Mouse (Mus musculus) embryonic facial prominence, embryonic 11.5 days (tissue): ENCODE measurements around the gene Asb11. TPM values are rescaled to one million over a fixed set of nuclear protein-coding genes. Genes with fewer than 3 reads are reported as not detected.
A peak's percentile ranks its signal among the peaks of the same experiment; 100 is the strongest.

Experiments used
- ATAC-seq: fragments of 200-750 bp; cut with Nextera tagmentation; replicated peaks from 2 replicates; pipeline ENCODE4 v1.8.0; 2017; ENCODE audit warnings: low read depth; ENCODE audit not compliant: insufficient number of reproducible peaks, low FRiP score, low TSS enrichment
- DNase-seq: peaks from one replicate; pipeline ENCODE4 v3.0.0-alpha.2; 2015; ENCODE audit warnings: low spot score
- H3K27ac ChIP-seq: fragments of 300-500 bp; sonication (generic); replicated peaks from 2 replicates; pipeline ENCODE4 v1.5.1; 2014; ENCODE audit warnings: mild to moderate bottlenecking, low read depth, low read length, control low read depth
- H3K27me3 ChIP-seq: fragments of 300-500 bp; sonication (generic); 2 replicates; pipeline ENCODE4 v1.6.1; 2014; ENCODE audit warnings: mild to moderate bottlenecking, low read length, moderate library complexity, mixed read lengths; ENCODE audit not compliant: control insufficient read depth, insufficient read depth
- H3K36me3 ChIP-seq: fragments of 300-500 bp; sonication (generic); replicated peaks from 2 replicates; pipeline ENCODE4 v1.6.1; 2014; ENCODE audit warnings: low read depth, mild to moderate bottlenecking, low read length, moderate library complexity, mixed read lengths; ENCODE audit not compliant: control insufficient read depth, insufficient read depth
- H3K4me1 ChIP-seq: fragments of 300-500 bp; sonication (generic); 2 replicates; pipeline ENCODE4 v1.6.1; 2014; ENCODE audit warnings: low read length, mixed read lengths; ENCODE audit not compliant: control insufficient read depth, insufficient read depth
- H3K4me2 ChIP-seq: fragments of 300-500 bp; sonication (generic); 2 replicates; pipeline ENCODE4 v1.6.1; 2014; ENCODE audit warnings: low read depth, mild to moderate bottlenecking, control low read depth, low read length, moderate library complexity
- H3K4me3 ChIP-seq: fragments of 300-500 bp; sonication (generic); 2 replicates; pipeline ENCODE4 v1.5.1; 2014; ENCODE audit warnings: low read depth, low read length, control low read depth
- H3K9ac ChIP-seq: fragments of 300-500 bp; sonication (generic); replicated peaks from 2 replicates; pipeline ENCODE4 v1.6.1; 2014; ENCODE audit warnings: mild to moderate bottlenecking, control low read depth, low read length
- H3K9me3 ChIP-seq: fragments of 300-500 bp; sonication (generic); replicated peaks from 2 replicates; pipeline ENCODE4 v1.6.1; 2016; ENCODE audit warnings: mild to moderate bottlenecking, low read length, inconsistent platforms, mixed read lengths; ENCODE audit not compliant: control insufficient read depth
- WGBS: fragments of 180-500 bp; shearing (Covaris S2); extraction: QIAGEN DNeasy Blood & Tissue Kit; methylation state at CpG from one replicate; pipeline ENCODE4 v1.1.7; 2014; 5-methylcytosine and 5-hydroxymethylcytosine counted together
- polyA plus RNA-seq: library from polyadenylated mRNA; unstranded; fragments of >200 nt; fragmentation: Nextera tagmentation; extraction: Ambion mirVana; gene quantifications from 2 replicates; pipeline ENCODE4 v1.2.1, GENCODE M21; 2014

Asb11 gene
- polyA plus RNA-seq, 1 experiment from 2014 or later = not detected

GRCm38 (mm10) chrX:164446106-164446551, 9.3 kb downstream of the Asb11 start:
- WGBS = 76% methylated on average over 10 of the region's 10 CpGs
- Histone ChIP-seq H3K27ac (no peak overlapping the region), H3K36me3 (no peaks in the 10 kb centered on the region), H3K4me1 (no peaks in the 10 kb centered on the region), H3K9me3 (no peaks in the 10 kb centered on the region), H3K4me2 (no peak overlapping the region), H3K27me3 (no peaks in the 10 kb centered on the region; the same call in 1 of the 2 replicates), H3K4me3 (no peak overlapping the region), H3K9ac (no peak overlapping the region)
- DNase-seq (no peak), ATAC-seq (no peak)

- no peak for DNase-seq
- Histone ChIP-seq H3K27ac (no peak overlapping the region), H3K27me3 (no peaks in the 10 kb centered on the region; the same call in 1 of the 2 replicates), H3K9me3 (no peaks in the 10 kb centered on the region), H3K4me1 (no peaks in the 10 kb centered on the region), H3K4me3 (no peak overlapping the region), H3K9ac (no peak overlapping the region), H3K36me3 (no peaks in the 10 kb centered on the region), H3K4me2 (no peak overlapping the region)
- no peak for ATAC-seq
- 85% methylated on average over 9 of the region's 9 CpGs for WGBS
These were observed 10.3 kb downstream of the Asb11 start for GRCm38 (mm10) chrX:164446835-164447681.

GRCm38 (mm10) chrX:164447682-164448071, 10.9 kb downstream of the Asb11 start:
- no peak for ATAC-seq
- Histone ChIP-seq H3K4me1 (no peaks in the 10 kb centered on the region), H3K27ac (no peak overlapping the region), H3K9me3 (no peaks in the 10 kb centered on the region), H3K36me3 (no peaks in the 10 kb centered on the region), H3K9ac (no peak overlapping the region), H3K4me2 (no peak overlapping the region), H3K27me3 (no peaks in the 10 kb centered on the region), H3K4me3 (no peak overlapping the region)
- 75% methylated on average over 2 of the region's 2 CpGs for WGBS
- no peak for DNase-seq

GRCm38 (mm10) chrX:164449201-164449600, 12.4 kb downstream of the Asb11 start:
- Histone ChIP-seq H3K27me3 (no peaks in the 10 kb centered on the region), H3K4me2 (no peak overlapping the region), H3K36me3 (no peaks in the 10 kb centered on the region), H3K9me3 (no peaks in the 10 kb centered on the region), H3K9ac (no peak overlapping the region), H3K4me3 (no peak overlapping the region), H3K27ac (no peak overlapping the region), H3K4me1 (no peaks in the 10 kb centered on the region)
- 39% methylated on average over 2 of the region's 3 CpGs for WGBS
- ATAC-seq (no peak), DNase-seq (peak; percentile 71)

GRCm38 (mm10) chrX:164459205-164459878, 22.5 kb downstream of the Asb11 start:
- DNase-seq (no peak), ATAC-seq (no peak)
- H3K9me3 ChIP-seq = no peaks in the 10 kb centered on the region
- H3K4me1 ChIP-seq = no peaks in the 10 kb centered on the region
- no peaks in the 10 kb centered on the region for H3K36me3 ChIP-seq
- 67% methylated on average over 6 of the region's 6 CpGs for WGBS
- no peak overlapping the region for H3K4me2 ChIP-seq
- no peak overlapping the region for H3K4me3 ChIP-seq
- no peak overlapping the region for H3K27ac ChIP-seq
- no peaks in the 10 kb centered on the region for H3K27me3 ChIP-seq
- H3K9ac ChIP-seq = no peak overlapping the region

GRCm38 (mm10) chrX:164502258-164502657, 65.5 kb downstream of the Asb11 start:
- no peak overlapping the region for H3K4me2 ChIP-seq
- no peak overlapping the region for H3K4me3 ChIP-seq
- WGBS = 71% methylated on average over 2 of the region's 2 CpGs
- no peak overlapping the region for H3K9ac ChIP-seq
- no peaks in the 10 kb centered on the region for H3K27me3 ChIP-seq
- H3K9me3 ChIP-seq = no peaks in the 10 kb centered on the region
- no peak overlapping the region for H3K27ac ChIP-seq
- ATAC-seq (no peak), DNase-seq (no peak)
- no peaks in the 10 kb centered on the region for H3K36me3 ChIP-seq
- H3K4me1 ChIP-seq = no peaks in the 10 kb centered on the region

GRCm38 (mm10) chrX:164505709-164506498, 69.1 kb downstream of the Asb11 start, which contains the start of gene Asb9:
Gene Asb9 (plus strand): TSS chrX:164506327.
- Histone ChIP-seq H3K4me1 (no peaks in the 10 kb centered on the region), H3K9ac (no peak within 1 kb of the TSS), H3K9me3 (no peaks in the 10 kb centered on the region), H3K27me3 (no peaks in the 10 kb centered on the region), H3K4me3 (no peak within 1 kb of the TSS), H3K4me2 (no peak within 1 kb of the TSS), H3K27ac (0 out of 2 replicates have a peak within 1 kb of the TSS, but pooled peaks have one; percentile 16), H3K36me3 (no peaks in the 10 kb centered on the region)
- WGBS = 47% methylated on average over 10 of the region's 10 CpGs
- DNase-seq = peak; percentile 62
- ATAC-seq = peak; percentile 83; the same call in 1 of the 2 replicates
